In the genomic region with DNA sequence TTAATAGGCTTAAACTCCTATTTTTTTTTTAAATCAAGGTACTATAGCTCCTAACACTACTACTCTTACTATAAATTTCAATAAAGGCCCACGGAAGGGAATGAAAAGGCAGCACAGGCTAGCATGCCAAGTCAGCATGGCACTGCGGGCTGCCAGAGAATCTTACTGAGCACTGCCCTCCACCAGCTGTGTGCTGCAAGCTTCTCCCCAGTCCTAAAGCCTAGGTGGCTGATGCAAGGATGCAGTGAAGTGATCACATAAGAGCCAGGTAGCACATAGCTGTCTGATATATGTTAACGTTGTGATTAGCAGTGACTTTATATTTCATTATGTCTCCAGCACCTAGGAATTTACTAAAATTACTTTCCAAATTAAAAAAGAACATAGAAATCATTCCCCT, we compare ENCODE assay signal across 8 mouse cellular contexts. TPM values are rescaled to one million over a fixed set of nuclear protein-coding genes. Genes with fewer than 3 reads are reported as not detected.
DNase-seq lines count a peak whose midpoint lies in the region; ATAC-seq and TF ChIP-seq lines count a peak whose summit lies in the region.

No protein-coding gene starts in this region.

- 19% methylated on average over 3 of the region's 3 CpGs for WGBS in bone marrow, adult 2 months
- 19% methylated on average over 3 of the region's 3 CpGs for WGBS in forebrain, embryonic 16.5 days
- WGBS in limb, embryonic 15.5 days = 15% methylated on average over 3 of the region's 3 CpGs
- 22% methylated on average over 3 of the region's 3 CpGs for WGBS in stomach, embryonic 16.5 days

- no peak for TF ChIP-seq POLR2A in bone marrow, adult 2 months (IDR thresholded peaks at IDR 0.05; ENCODE audit: borderline replicate concordance, control insufficient read depth, low read depth, low read length)

- TF ChIP-seq CTCF in left cerebral cortex, adult 2 months (IDR thresholded peaks at IDR 0.05) = no peak
- no peak for TF ChIP-seq CTCF in bone marrow, adult 2 months (IDR thresholded peaks at IDR 0.05; ENCODE audit: control insufficient read depth, insufficient read depth, low read length)

- H3K4me3 ChIP-seq in left cerebral cortex, adult 2 months = peak overlapping the region; percentile 62; the same call in 1 of the 2 replicates
- peak overlapping the region; percentile 98 for H3K4me3 ChIP-seq in bone marrow, adult 2 months (replicated peaks; ENCODE audit: control insufficient read depth, low read depth, low read length)
- peak overlapping the region; percentile 28 for H3K4me3 ChIP-seq in forebrain, embryonic 16.5 days (replicated peaks; ENCODE audit: low read length)
- H3K4me3 ChIP-seq in limb, embryonic 15.5 days = peak overlapping the region; percentile 28
- H3K4me3 ChIP-seq in stomach, embryonic 16.5 days (replicated peaks; ENCODE audit: low read length) = peak overlapping the region; percentile 39

- peak overlapping the region; percentile 39; the same call in 1 of the 2 replicates for H3K9ac ChIP-seq in forebrain, embryonic 16.5 days (replicated peaks; ENCODE audit: low read depth, low read length)
- 0 out of 2 replicates have a peak overlapping the region, but pooled peaks have one; percentile 17 for H3K9ac ChIP-seq in limb, embryonic 15.5 days
- peak overlapping the region; percentile 65 for H3K9ac ChIP-seq in stomach, embryonic 16.5 days (ENCODE audit: low read length)

- no peaks in the 10 kb centered on the region for H3K9me3 ChIP-seq in forebrain, embryonic 16.5 days (ENCODE audit: control insufficient read depth, low read length)
- H3K9me3 ChIP-seq in limb, embryonic 15.5 days = no peaks in the 10 kb centered on the region
- no peaks in the 10 kb centered on the region for H3K9me3 ChIP-seq in stomach, embryonic 16.5 days (replicated peaks; ENCODE audit: control insufficient read depth, low read length)

- no peaks in the 10 kb centered on the region for H3K36me3 ChIP-seq in forebrain, embryonic 16.5 days (ENCODE audit: control insufficient read depth, insufficient read depth)
- peaks cover under 1% of the 10 kb centered on the region; the same call in 1 of the 2 replicates for H3K36me3 ChIP-seq in limb, embryonic 15.5 days
- H3K36me3 ChIP-seq in stomach, embryonic 16.5 days (ENCODE audit: control insufficient read depth, insufficient read depth, low read length) = no peaks in the 10 kb centered on the region

- H3K4me2 ChIP-seq in forebrain, embryonic 16.5 days (ENCODE audit: low read length) = peak overlapping the region; percentile 55
- H3K4me2 ChIP-seq in limb, embryonic 15.5 days = peak overlapping the region; percentile 49
- H3K4me2 ChIP-seq in stomach, embryonic 16.5 days (ENCODE audit: low read depth, low read length) = peak overlapping the region; percentile 62

- H3K4me1 ChIP-seq in bone marrow, adult 2 months (ENCODE audit: control insufficient read depth, insufficient read depth, low read length) = no peaks in the 10 kb centered on the region; the same call in 1 of the 2 replicates
- H3K4me1 ChIP-seq in forebrain, embryonic 16.5 days (replicated peaks; ENCODE audit: control insufficient read depth, insufficient read depth, low read length) = peaks cover 9% of the 10 kb centered on the region
- peaks cover 6% of the 10 kb centered on the region for H3K4me1 ChIP-seq in limb, embryonic 15.5 days
- peaks cover 3% of the 10 kb centered on the region for H3K4me1 ChIP-seq in stomach, embryonic 16.5 days (ENCODE audit: control insufficient read depth, insufficient read depth, low read length)

- no peak overlapping the region; the same call in 1 of the 2 replicates for H3K27ac ChIP-seq in left cerebral cortex, adult 2 months
- no peak overlapping the region for H3K27ac ChIP-seq in bone marrow, adult 2 months (ENCODE audit: control insufficient read depth, insufficient read depth, low read depth, low read length, poor library complexity)
- no peak overlapping the region for H3K27ac ChIP-seq in forebrain, embryonic 16.5 days (ENCODE audit: low read length)
- H3K27ac ChIP-seq in limb, embryonic 15.5 days = no peak overlapping the region
- H3K27ac ChIP-seq in stomach, embryonic 16.5 days (ENCODE audit: low read length) = no peak overlapping the region

- DNase-seq in left cerebral cortex, adult 2 months (ENCODE audit: extremely low spot score in 1 of 2, low spot score in 2 of 2) = no peak
- no peak for DNase-seq in left cerebral cortex, postnatal 14 days (ENCODE audit: low spot score in 2 of 2)
- no peak for DNase-seq in ovary, postnatal 10 days (ENCODE audit: low spot score)

- no peak for ATAC-seq in forebrain, embryonic 16.5 days
- no peak for ATAC-seq in limb, embryonic 15.5 days (ENCODE audit: insufficient number of reproducible peaks, low FRiP score, low TSS enrichment, low read depth)
- no peak for ATAC-seq in stomach, embryonic 16.5 days (ENCODE audit: insufficient read depth, low FRiP score)
- ATAC-seq in cerebellum, adult (ENCODE audit: insufficient number of reproducible peaks, low FRiP score, low TSS enrichment) = no peak

- intact Hi-C loops in left cerebral cortex, adult 2 months (cut with DNase I) = no loop called here
- intact Hi-C loops in left cerebral cortex, postnatal 14 days (cut with DNase I) = no loop called here

- H3K27me3 ChIP-seq in forebrain, embryonic 16.5 days (replicated peaks; ENCODE audit: control insufficient read depth, insufficient read depth, low read length) = no peaks in the 10 kb centered on the region
- H3K27me3 ChIP-seq in limb, embryonic 15.5 days = no peaks in the 10 kb centered on the region
- H3K27me3 ChIP-seq in stomach, embryonic 16.5 days (ENCODE audit: control insufficient read depth, insufficient read depth, low read length) = no peaks in the 10 kb centered on the region

RNA-seq across cellular contexts. Expression of a gene that starts 1.1 kb away (rescaled TPM):
- 10 to 100 TPM; 56.6 to 60.4 TPM for total RNA-seq in left cerebral cortex, adult 2 months (2021)
- total RNA-seq in left cerebral cortex, postnatal 14 days (2021) = 10 to 100 TPM; 58.3 to 62.7 TPM
- polyA plus RNA-seq in bone marrow, adult 2 months (2011; ENCODE audit: insufficient read depth, insufficient read length, low replicate concordance, missing spikeins) = 61.6 and 84.2 TPM in 2 replicates
- 15.1 and 15.3 TPM in 2 replicates for polyA plus RNA-seq in forebrain, embryonic 16.5 days (2015; fragmentation: Nextera tagmentation; extraction: Ambion mirVana)
- polyA plus RNA-seq in limb, embryonic 15.5 days (2015; fragmentation: Nextera tagmentation; extraction: Ambion mirVana) = 35.6 and 39.4 TPM in 2 replicates
- 32.9 and 34.4 TPM in 2 replicates for polyA plus RNA-seq in stomach, embryonic 16.5 days (2015; fragmentation: Nextera tagmentation; extraction: Ambion mirVana)

RNA-seq across cellular contexts. Expression of a gene that starts 17.0 kb away (rescaled TPM):
- total RNA-seq in left cerebral cortex, adult 2 months (2021) = 10 to 100 TPM; 13.9 to 16.4 TPM
- 10 to 100 TPM; 17.3 to 20.1 TPM for total RNA-seq in left cerebral cortex, postnatal 14 days (2021)
- 3.6 and 7.7 TPM in 2 replicates for polyA plus RNA-seq in bone marrow, adult 2 months (2011; ENCODE audit: insufficient read depth, insufficient read length, low replicate concordance, missing spikeins)
- polyA plus RNA-seq in forebrain, embryonic 16.5 days (2015; fragmentation: Nextera tagmentation; extraction: Ambion mirVana) = 33.1 and 37.3 TPM in 2 replicates
- 39.0 and 40.8 TPM in 2 replicates for polyA plus RNA-seq in limb, embryonic 15.5 days (2015; fragmentation: Nextera tagmentation; extraction: Ambion mirVana)
- polyA plus RNA-seq in stomach, embryonic 16.5 days (2015; fragmentation: Nextera tagmentation; extraction: Ambion mirVana) = 41.8 and 48.2 TPM in 2 replicates

RNA-seq across cellular contexts. Expression of a gene that starts 17.0 kb away (rescaled TPM):
- total RNA-seq in left cerebral cortex, adult 2 months (2021) = 1 to 10 TPM; 2.7 to 3.6 TPM
- 1 to 10 TPM; 3.0 to 3.5 TPM for total RNA-seq in left cerebral cortex, postnatal 14 days (2021)
- polyA plus RNA-seq in bone marrow, adult 2 months (2011; ENCODE audit: insufficient read depth, insufficient read length, low replicate concordance, missing spikeins) = 3.9 TPM in 1 of 2 replicates, not detected in the other
- polyA plus RNA-seq in forebrain, embryonic 16.5 days (2015; fragmentation: Nextera tagmentation; extraction: Ambion mirVana) = 6.3 and 7.5 TPM in 2 replicates
- polyA plus RNA-seq in limb, embryonic 15.5 days (2015; fragmentation: Nextera tagmentation; extraction: Ambion mirVana) = 3.6 and 3.8 TPM in 2 replicates
- 6.2 and 6.3 TPM in 2 replicates for polyA plus RNA-seq in stomach, embryonic 16.5 days (2015; fragmentation: Nextera tagmentation; extraction: Ambion mirVana)

RNA-seq across cellular contexts. Expression of a gene that starts 18.3 kb away (rescaled TPM):
- 1 to 10 TPM; 5.9 to 6.3 TPM for total RNA-seq in left cerebral cortex, adult 2 months (2021)
- 1 to 10 TPM; 4.8 to 4.9 TPM for total RNA-seq in left cerebral cortex, postnatal 14 days (2021)
- 10.2 and 16.6 TPM in 2 replicates for polyA plus RNA-seq in bone marrow, adult 2 months (2011; ENCODE audit: insufficient read depth, insufficient read length, low replicate concordance, missing spikeins)
- 6.9 and 7.5 TPM in 2 replicates for polyA plus RNA-seq in forebrain, embryonic 16.5 days (2015; fragmentation: Nextera tagmentation; extraction: Ambion mirVana)
- polyA plus RNA-seq in limb, embryonic 15.5 days (2015; fragmentation: Nextera tagmentation; extraction: Ambion mirVana) = 5.7 and 5.9 TPM in 2 replicates
- 6.4 and 7.6 TPM in 2 replicates for polyA plus RNA-seq in stomach, embryonic 16.5 days (2015; fragmentation: Nextera tagmentation; extraction: Ambion mirVana)

RNA-seq across cellular contexts. Expression of a gene that starts 18.6 kb away (rescaled TPM):
- not detected for total RNA-seq in left cerebral cortex, adult 2 months (2021)
- total RNA-seq in left cerebral cortex, postnatal 14 days (2021) = not detected
- not detected in 2 replicates for polyA plus RNA-seq in bone marrow, adult 2 months (2011; ENCODE audit: insufficient read depth, insufficient read length, low replicate concordance, missing spikeins)
- 0.47 and 0.86 TPM in 2 replicates for polyA plus RNA-seq in forebrain, embryonic 16.5 days (2015; fragmentation: Nextera tagmentation; extraction: Ambion mirVana)
- polyA plus RNA-seq in limb, embryonic 15.5 days (2015; fragmentation: Nextera tagmentation; extraction: Ambion mirVana) = 0.91 TPM in 1 of 2 replicates, not detected in the other
- 0.30 TPM in 1 of 2 replicates, not detected in the other for polyA plus RNA-seq in stomach, embryonic 16.5 days (2015; fragmentation: Nextera tagmentation; extraction: Ambion mirVana)

Comparison
In these comparisons a context has a peak if more than half of its experiments do, and no peak if none do; other contexts are left out.
1. H3K4me3 ChIP-seq: peak in every context shown above with its lines; median percentile 98 in bone marrow, adult 2 months; 62 in left cerebral cortex, adult 2 months; 39 in stomach, embryonic 16.5 days; 28 in forebrain, embryonic 16.5 days; 28 in limb, embryonic 15.5 days.